Mouse (Mus musculus): ENCODE measurements at regions not wholly inside any gene's neighbourhood (a gene's known extent, or its start where the extent isn't known, plus 50 kb on each side); places are given as distances from the start of the nearest gene placed in this dataset.
"Not testable (repeated sequence)": the region's sequence is repeated elsewhere in the genome, so short reads cannot be mapped to it uniquely, and the experiment has no call there.

DNA sequence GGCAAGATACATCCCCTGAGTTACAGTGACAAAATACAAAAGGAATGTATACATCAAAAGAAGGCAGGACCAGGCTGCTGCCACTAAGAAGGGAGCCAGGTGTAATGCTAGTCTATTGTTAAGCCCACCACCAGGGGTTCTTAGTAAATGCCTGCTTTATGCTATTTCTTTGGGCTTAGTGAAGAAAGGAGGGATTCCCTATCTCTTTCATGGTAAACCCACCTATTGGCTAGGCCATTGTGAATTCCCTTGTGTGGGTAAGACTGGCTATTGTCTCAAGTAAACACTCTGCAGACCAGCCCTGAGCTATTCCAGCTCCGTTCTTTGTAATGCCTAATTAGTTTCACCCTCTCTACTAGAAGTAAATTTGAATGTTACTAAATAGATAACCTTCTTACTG, 716.6 kb upstream of the 1700015G11Rik start:
- TF ChIP-seq CTCF (conservative IDR thresholded peaks at IDR 0.05; ENCODE audit: insufficient read depth, insufficient read length, low read depth, low read length); POLR2A (IDR thresholded peaks at IDR 0.05; ENCODE audit: low read depth, low read length): not testable (repeated sequence)

Measured in kidney, adult 2 months (tissue).